Mouse (Mus musculus) E14TG2a.4 (cell line): Measurements from ENCODE around the gene Eef1b2.

ENCODE experiments used
- CTCF ChIP-seq: conservative IDR thresholded peaks from 2 replicates; pipeline ENCODE4 v1.5.1; 2014; ENCODE audit warnings: low read length
- NANOG ChIP-seq: IDR thresholded peaks from 2 replicates; pipeline ENCODE4 v1.6.1; 2014; ENCODE audit warnings: borderline replicate concordance, low read length, mixed read lengths

DNA sequence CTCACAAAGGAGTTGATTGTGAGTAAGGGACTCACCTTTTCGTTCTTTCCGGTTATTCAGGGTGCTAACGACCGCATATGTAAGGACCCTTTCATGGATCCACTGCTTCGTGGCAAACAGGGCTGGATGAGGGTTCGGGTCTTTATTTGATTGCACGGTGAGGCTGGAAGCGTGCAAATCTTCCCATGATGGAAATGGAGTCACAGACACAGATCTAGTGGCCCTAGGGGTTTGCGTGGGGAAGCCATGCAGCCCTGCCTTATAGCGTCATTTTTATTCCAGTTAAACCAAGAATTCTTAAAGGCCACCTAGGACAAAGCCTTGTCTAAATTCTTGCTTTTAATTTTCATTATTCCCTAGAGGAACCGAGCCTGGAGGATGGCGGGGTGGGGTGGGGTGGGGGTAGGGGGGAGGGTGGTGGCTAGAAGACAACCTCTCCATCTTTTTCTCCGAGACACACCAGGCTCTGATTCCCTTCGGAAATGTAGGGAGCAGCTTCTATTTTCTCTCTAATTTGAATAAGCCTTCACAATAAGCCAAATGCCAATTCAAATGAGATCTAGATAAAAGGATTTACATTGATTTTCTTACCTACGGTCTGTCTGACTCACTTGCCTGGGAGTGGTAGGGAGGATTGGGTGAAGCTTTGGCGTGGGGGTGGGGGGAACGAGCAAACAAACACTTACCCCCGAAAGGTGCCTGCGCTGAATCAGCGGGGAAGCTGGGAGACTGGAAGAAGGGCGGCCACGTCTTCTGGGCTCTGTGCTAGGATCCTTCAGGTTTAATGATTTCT, 37.0 kb downstream of the Eef1b2 start:
- TF ChIP-seq CTCF, result no peak
- TF ChIP-seq NANOG, result no peak
